Mouse (Mus musculus) midbrain, embryonic 14.5 days (tissue): Measurements from ENCODE around the gene Grik4. TPM values are rescaled to one million over a fixed set of nuclear protein-coding genes. Genes with fewer than 3 reads are reported as not detected.

ENCODE experiments used
- ATAC-seq: fragments of 200-750 bp; cut with Nextera tagmentation; 2 replicates; pipeline ENCODE4 v1.8.0; 2017; ENCODE audit warnings: moderate number of reproducible peaks, moderate library complexity; ENCODE audit not compliant: low FRiP score, low TSS enrichment
- DNase-seq: peaks from one replicate; pipeline ENCODE4 v3.0.0-alpha.2; 2015
- H3K27ac ChIP-seq: fragments of 300-500 bp; sonication (generic); replicated peaks from 2 replicates; pipeline ENCODE4 v1.5.1; 2014; ENCODE audit warnings: mild to moderate bottlenecking, low read depth, low read length, moderate library complexity
- H3K27me3 ChIP-seq: fragments of 300-500 bp; sonication (generic); 2 replicates; pipeline ENCODE4 v1.6.1; 2014; ENCODE audit warnings: low read length, control low read depth, mixed read lengths; ENCODE audit not compliant: control insufficient read depth, insufficient read depth
- H3K36me3 ChIP-seq: fragments of 300-500 bp; sonication (generic); 2 replicates; pipeline ENCODE4 v1.6.1; 2014; ENCODE audit warnings: low read length, control low read depth; ENCODE audit not compliant: control insufficient read depth, insufficient read depth
- H3K4me1 ChIP-seq: fragments of 300-500 bp; sonication (generic); 2 replicates; pipeline ENCODE4 v1.6.1; 2014; ENCODE audit warnings: mild to moderate bottlenecking, antibody characterized with exemption, low read length, control low read depth; ENCODE audit not compliant: control insufficient read depth, insufficient read depth
- H3K4me2 ChIP-seq: fragments of 300-500 bp; sonication (generic); 2 replicates; pipeline ENCODE4 v1.6.1; 2014; ENCODE audit warnings: mild to moderate bottlenecking, low read length, moderate library complexity
- H3K4me3 ChIP-seq: fragments of 300-500 bp; sonication (generic); replicated peaks from 2 replicates; pipeline ENCODE4 v1.5.1; 2014; ENCODE audit warnings: low read depth, low read length
- H3K9ac ChIP-seq: fragments of 300-500 bp; sonication (generic); replicated peaks from 2 replicates; pipeline ENCODE4 v1.6.1; 2014; ENCODE audit warnings: mild to moderate bottlenecking, low read length, moderate library complexity
- H3K9me3 ChIP-seq: fragments of 300-500 bp; sonication (generic); 2 replicates; pipeline ENCODE4 v1.6.1; 2016; ENCODE audit warnings: low read length, control low read depth, mixed read lengths; ENCODE audit not compliant: control insufficient read depth
- WGBS: fragments of 180-500 bp; shearing (Covaris S2); extraction: QIAGEN DNeasy Blood & Tissue Kit; methylation state at CpG from one replicate; pipeline ENCODE4 v1.1.7; 2014; 5-methylcytosine and 5-hydroxymethylcytosine counted together
- microRNA-seq: library from miRNA; unstranded; fragments of <30 nt; microRNA quantifications from one replicate; pipeline ENCODE4, GENCODE M21; 2016
- polyA plus RNA-seq: library from polyadenylated mRNA; unstranded; fragments of >200 nt; fragmentation: Nextera tagmentation; extraction: Ambion mirVana; gene quantifications from 2 replicates; pipeline ENCODE4 v1.2.1, GENCODE M21; 2014

The Grik4 gene
- polyA plus RNA-seq, 1 experiment from 2014 or later: 4.4 TPM

DNA sequence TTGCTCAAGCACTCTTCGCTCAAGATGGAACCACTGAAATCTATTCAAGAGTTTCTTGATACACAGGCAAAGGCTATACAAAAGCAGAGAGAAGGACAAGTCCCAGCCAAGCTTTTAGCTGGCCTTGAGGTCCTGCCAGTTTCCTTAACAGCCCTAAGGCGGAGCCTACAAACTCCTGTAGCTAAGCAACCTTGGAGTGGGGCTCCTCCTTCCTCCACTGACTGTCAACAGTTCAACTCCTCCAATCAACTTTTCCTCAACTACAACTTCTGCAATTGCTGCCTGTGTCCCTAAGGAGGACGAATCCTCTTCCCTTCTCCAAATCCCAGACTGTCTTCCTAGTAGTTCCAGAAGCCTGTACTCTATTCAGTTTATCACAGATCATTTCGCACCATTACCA is 473.1 kb downstream of the Grik4 start:
- H3K27ac ChIP-seq: no peak overlapping the region
- no peak for ATAC-seq

GRCm38 (mm10) chr9:42469323-42469722 is 475.0 kb downstream of the Grik4 start:
- Histone ChIP-seq H3K4me2 (no peak overlapping the region), H3K27me3 (0 out of 2 replicates have a peak, but pooled peaks cover 3% of the 10 kb centered on the region), H3K9me3 (no peaks in the 10 kb centered on the region), H3K36me3 (peaks cover 4% of the 10 kb centered on the region; the same call in 1 of the 2 replicates), H3K4me1 (peaks cover 16% of the 10 kb centered on the region), H3K4me3 (no peak overlapping the region), H3K9ac (no peak overlapping the region), H3K27ac (no peak overlapping the region)
- 96% methylated on average over 15 of the region's 15 CpGs for WGBS
- ATAC-seq (no peak), DNase-seq (no peak)

More for the DNA sequence above, 473.1 kb downstream of the Grik4 start:
- H3K36me3 ChIP-seq: peaks cover 4% of the 10 kb centered on the region; the same call in 1 of the 2 replicates
- peak; percentile 13 for DNase-seq
- H3K4me1 ChIP-seq: peaks cover 16% of the 10 kb centered on the region
- no peaks in the 10 kb centered on the region for H3K9me3 ChIP-seq
- peak overlapping the region; percentile 91 for H3K9ac ChIP-seq
- WGBS: 36% methylated on average over 4 of the region's 4 CpGs
- peak overlapping the region; percentile 99 for H3K4me3 ChIP-seq
- 0 out of 2 replicates have a peak, but pooled peaks cover 3% of the 10 kb centered on the region for H3K27me3 ChIP-seq
- H3K4me2 ChIP-seq: peak overlapping the region; percentile 92

DNA sequence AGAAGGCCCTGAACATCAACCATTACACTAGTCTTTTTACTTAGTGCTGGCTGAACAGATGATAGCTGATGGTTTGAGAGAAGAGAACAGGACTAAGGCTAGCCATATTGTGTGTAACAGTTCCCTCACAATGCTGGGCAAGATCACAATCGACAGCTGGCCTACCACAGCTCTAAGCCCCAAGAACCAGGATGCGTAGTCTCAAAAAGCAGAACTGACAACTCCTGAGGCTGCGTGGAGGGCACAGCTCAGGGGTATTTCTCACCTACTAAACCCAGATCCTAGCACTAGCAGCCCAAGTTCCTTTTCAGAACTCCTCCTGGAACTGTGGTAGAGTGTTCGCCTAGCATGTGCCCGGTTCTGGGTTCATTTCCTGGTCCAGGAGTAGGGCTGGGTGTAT is 475.9 kb downstream of the Grik4 start:
- Histone ChIP-seq H3K36me3 (peaks cover 4% of the 10 kb centered on the region; the same call in 1 of the 2 replicates), H3K4me3 (no peak overlapping the region), H3K4me2 (no peak overlapping the region), H3K9ac (no peak overlapping the region), H3K27me3 (no peaks in the 10 kb centered on the region), H3K4me1 (peaks cover 16% of the 10 kb centered on the region), H3K9me3 (no peaks in the 10 kb centered on the region), H3K27ac (no peak overlapping the region)
- 95% methylated on average over 5 of the region's 5 CpGs for WGBS
- no peak for DNase-seq
- no peak for ATAC-seq

Small RNA genes within 50 kb of the gene (microRNA-seq; reads per million reads assigned to microRNA genes)
- not detected for gene Gm27509

Other genes with a start within 250 kb of the Grik4 start
- 34.8 and 38.6 TPM in 2 replicates for gene Arhgef12, start 162.7 kb upstream of the Grik4 start, polyA plus RNA-seq
- 9.8 and 11.6 TPM in 2 replicates for gene Tmem136, start 172.1 kb upstream of the Grik4 start, polyA plus RNA-seq